Mouse (Mus musculus) embryonic stem cell, embryonic (primary cell): ENCODE data around the gene Dpp6.
"Not testable (repeated sequence)": the region's sequence is repeated elsewhere in the genome, so short reads cannot be mapped to it uniquely, and the experiment has no call there.

Experiments
- CTCF ChIA-PET, 4 experiments: fragments of 300-600 bp in 2 of 4; fragments of 350-600 bp in 2 of 4; sonication (Branson Sonifier 250); formaldehyde crosslinking; loops; one replicate each; lab custom pipeline; 2022; ENCODE audit warnings: inconsistent platforms in 2 of 4; lab: Charles Lee
- POLR2A ChIA-PET, 4 experiments: fragments of 300-600 bp in 2 of 4; fragments of 350-600 bp in 2 of 4; sonication (Branson Sonifier 250); formaldehyde crosslinking; loops; one replicate each; lab custom pipeline; 2022; ENCODE audit warnings: antibody characterized with exemption in 4 of 4, inconsistent platforms in 1 of 4; lab: Charles Lee

Dpp6 gene

DNA sequence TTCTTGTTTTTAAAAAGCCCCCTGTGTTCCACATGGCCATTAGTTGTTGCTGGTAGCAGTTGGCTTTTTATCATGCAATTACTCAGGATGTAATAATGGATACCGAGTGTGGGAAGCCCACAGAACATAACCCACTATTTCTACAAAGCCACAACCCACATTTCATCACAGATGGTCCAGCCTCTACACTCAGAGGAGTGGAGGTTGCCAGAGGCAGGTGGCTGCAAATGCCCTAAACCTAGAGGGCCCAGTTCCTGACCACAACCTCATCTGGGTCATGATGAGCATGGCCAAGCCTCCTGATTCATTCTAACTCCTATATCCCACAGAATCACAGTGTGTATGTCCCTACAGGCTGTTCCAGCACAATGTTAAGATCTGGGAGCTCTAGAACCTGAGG is 609.2 kb downstream of the Dpp6 start:
- ChIA-PET CTCF (interaction anchor here in 1 of 4 experiments (0.6 kb wide), 1 partner anchor 26 kb away, joined by 6 read pairs; no protein-coding TSS in a partner anchor), POLR2A (no interaction called here)

GRCm38 (mm10) chr5:27433584-27433983 is 616.6 kb downstream of the Dpp6 start:
- CTCF ChIA-PET: no interaction called here

GRCm38 (mm10) chr5:27453201-27453845 is 636.3 kb downstream of the Dpp6 start:
- ChIA-PET POLR2A (interaction anchor here in 3 of 4 experiments (0.6 to 3.5 kb wide), 15 partner anchors 15 to 549 kb away, joined by 3 to 39 read pairs (median 3); no protein-coding TSS in a partner anchor), CTCF (interaction anchor here in 1 of 4 experiments (0.8 kb wide), 1 partner anchor 21 kb away, joined by 5 read pairs; no protein-coding TSS in a partner anchor)

More at GRCm38 (mm10) chr5:27433584-27433983, 616.6 kb downstream of the Dpp6 start:
- POLR2A ChIA-PET: interaction anchor here in 1 of 4 experiments (0.6 kb wide), 1 partner anchor 93 kb away, joined by 3 read pairs; no protein-coding TSS in a partner anchor

DNA sequence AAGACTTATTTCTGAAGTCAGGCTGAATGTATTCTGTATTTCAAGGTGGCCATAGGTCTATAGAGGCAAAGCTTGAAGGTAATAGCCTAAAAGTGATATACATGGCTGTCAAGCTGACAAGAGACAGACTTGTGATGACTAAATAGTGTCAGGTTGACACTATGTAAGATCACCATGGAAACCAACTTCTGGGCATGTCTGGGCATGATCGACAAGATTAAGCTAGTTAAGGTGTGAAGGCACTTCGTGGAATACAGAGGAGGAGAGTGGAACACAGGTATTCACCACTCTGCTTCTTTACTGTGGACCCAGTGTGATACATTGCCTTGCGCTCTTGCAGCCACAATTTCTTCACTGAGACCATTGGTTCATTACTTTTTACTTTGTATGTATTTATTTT is 637.4 kb downstream of the Dpp6 start:
- POLR2A ChIA-PET: interaction anchor here in 3 of 4 experiments (0.6 to 3.5 kb wide), 10 partner anchors 13 to 1925 kb away, joined by 3 to 39 read pairs (median 6); no protein-coding TSS in a partner anchor

GRCm38 (mm10) chr5:27456981-27457380 is 640.0 kb downstream of the Dpp6 start:
- CTCF ChIA-PET: no interaction called here
- POLR2A ChIA-PET: interaction anchor here in 1 of 4 experiments (0.9 kb wide), 1 partner anchor 35 kb away, joined by 3 read pairs; no protein-coding TSS in a partner anchor

More for the DNA sequence above, 637.4 kb downstream of the Dpp6 start:
- CTCF ChIA-PET: no interaction called here

DNA sequence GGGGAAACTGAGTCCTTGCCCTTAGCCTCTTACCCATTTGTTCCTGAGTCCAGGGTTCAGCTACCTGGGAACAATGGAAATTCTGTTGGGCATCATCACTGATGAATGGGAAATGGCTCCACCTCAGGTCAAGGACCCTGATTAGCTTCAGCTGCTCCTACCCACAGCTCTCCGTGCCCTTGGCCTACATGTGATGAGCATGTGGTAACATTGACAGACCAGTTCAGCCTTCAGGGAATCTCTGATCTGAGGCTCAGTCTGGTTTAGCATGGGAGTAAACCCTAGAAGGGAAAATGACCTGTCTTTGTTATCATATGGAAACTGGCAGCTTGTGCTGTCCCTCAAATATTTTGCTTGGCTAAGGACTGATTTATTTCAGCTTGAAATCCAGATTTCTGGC is 640.7 kb downstream of the Dpp6 start:
- CTCF ChIA-PET: no interaction called here

GRCm38 (mm10) chr5:27474964-27475465 is 658.0 kb downstream of the Dpp6 start:
- ChIA-PET POLR2A (interaction anchor here in 2 of 4 experiments (0.6 to 0.7 kb wide), 2 partner anchors 44 to 812 kb away, joined by 3 to 4 read pairs; no protein-coding TSS in a partner anchor), CTCF (interaction anchor here in 1 of 4 experiments (0.5 kb wide), 1 partner anchor 819 kb away, joined by 3 read pairs; no protein-coding TSS in a partner anchor)

More for the DNA sequence above, 640.7 kb downstream of the Dpp6 start:
- POLR2A ChIA-PET: no interaction called here

GRCm38 (mm10) chr5:27481706-27482105 is 664.7 kb downstream of the Dpp6 start:
- ChIA-PET CTCF (no interaction called here), POLR2A (no interaction called here)

- POLR2A ChIA-PET: no interaction called here
Measured at GRCm38 (mm10) chr5:27486138-27486537, 669.1 kb downstream of the Dpp6 start.

DNA sequence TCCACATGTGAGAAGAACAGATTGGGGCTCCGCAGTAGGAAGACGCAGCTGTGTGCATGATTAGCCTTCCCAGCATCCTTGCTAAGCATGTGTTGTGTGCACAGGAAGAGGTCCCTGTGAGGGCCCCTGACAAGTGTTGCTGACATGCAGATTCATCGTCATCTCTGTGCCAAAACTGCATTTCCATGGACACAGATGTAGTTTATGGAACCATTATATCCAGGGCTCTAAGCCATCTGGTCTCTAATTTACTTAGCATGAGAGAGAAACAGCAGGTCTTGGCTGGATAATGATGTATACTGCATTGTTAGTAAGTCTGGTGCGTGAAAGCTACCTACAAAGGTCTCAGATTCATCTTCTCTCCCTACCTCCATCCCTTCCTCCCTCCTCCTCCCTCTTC is 673.9 kb downstream of the Dpp6 start:
- ChIA-PET POLR2A (no interaction called here), CTCF (interaction anchor here in 1 of 4 experiments (0.5 kb wide), 1 partner anchor 152 kb away, joined by 3 read pairs; no protein-coding TSS in a partner anchor)

More at GRCm38 (mm10) chr5:27486138-27486537, 669.1 kb downstream of the Dpp6 start:
- CTCF ChIA-PET: interaction anchor here in 1 of 4 experiments (0.6 kb wide), 1 partner anchor 1953 kb away, joined by 3 read pairs; no protein-coding TSS in a partner anchor

DNA sequence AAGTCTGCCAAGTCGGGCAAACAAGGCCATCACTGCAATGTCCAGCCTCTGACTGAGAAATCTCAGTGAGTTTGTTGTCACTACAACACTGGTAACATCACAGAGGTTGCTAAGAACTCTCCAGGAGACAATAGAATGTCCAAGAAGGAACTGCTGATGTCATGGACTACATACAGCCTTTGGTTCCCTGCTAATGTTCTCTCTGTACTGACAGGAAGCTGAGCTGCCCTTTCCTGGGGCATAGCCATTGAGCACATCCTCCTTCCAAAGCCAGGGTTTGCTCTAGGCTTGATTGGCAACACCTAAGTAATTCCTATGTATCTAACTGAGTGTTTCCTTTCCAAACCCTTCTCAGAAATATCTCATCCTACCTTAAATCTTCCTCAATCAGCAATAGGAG is 684.3 kb downstream of the Dpp6 start, which contains the start of gene Speer4b:
Gene Speer4b, minus strand, starts transcription at position 101 of the 400 bp plus-strand sequence.
- CTCF ChIA-PET, POLR2A ChIA-PET: not testable (repeated sequence)

GRCm38 (mm10) chr5:27518716-27519115 is 701.7 kb downstream of the Dpp6 start:
- ChIA-PET POLR2A (interaction anchor here in 1 of 4 experiments (1.1 kb wide), 1 partner anchor 44 kb away, joined by 3 read pairs; no protein-coding TSS in a partner anchor), CTCF (no interaction called here)

GRCm38 (mm10) chr5:27526906-27527305 is 709.9 kb downstream of the Dpp6 start:
- ChIA-PET CTCF (no interaction called here), POLR2A (no interaction called here)

DNA sequence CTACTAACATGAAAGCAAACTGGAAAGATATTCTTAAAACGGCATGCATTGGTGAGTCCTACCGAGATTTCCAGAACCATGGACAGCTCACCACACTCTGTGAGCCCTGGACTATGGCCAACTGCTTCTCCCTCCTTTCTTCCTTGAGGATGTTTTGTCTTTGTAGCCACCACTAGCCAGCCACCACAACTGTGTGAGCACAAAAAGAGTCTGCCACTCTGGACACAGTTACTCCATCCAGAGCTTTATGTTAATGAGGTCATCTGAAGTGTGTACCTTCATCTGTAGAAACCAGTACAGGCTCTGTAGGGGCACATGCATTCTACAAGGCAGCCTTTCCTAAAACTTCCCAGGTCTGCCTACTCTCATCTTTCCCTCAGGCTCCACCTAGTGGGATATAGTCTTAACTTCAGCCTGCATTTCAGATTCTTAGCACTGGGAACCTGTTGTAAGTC is 727.8 kb downstream of the Dpp6 start:
- CTCF ChIA-PET: interaction anchor here (0.6 to 1.8 kb wide), 7 partner anchors 71 to 470 kb away, joined by 3 to 21 read pairs (median 4); no protein-coding TSS in a partner anchor
- POLR2A ChIA-PET: interaction anchor here in 1 of 4 experiments (0.7 to 0.9 kb wide), 2 partner anchors 127 to 553 kb away, joined by 3 read pairs; no protein-coding TSS in a partner anchor

DNA sequence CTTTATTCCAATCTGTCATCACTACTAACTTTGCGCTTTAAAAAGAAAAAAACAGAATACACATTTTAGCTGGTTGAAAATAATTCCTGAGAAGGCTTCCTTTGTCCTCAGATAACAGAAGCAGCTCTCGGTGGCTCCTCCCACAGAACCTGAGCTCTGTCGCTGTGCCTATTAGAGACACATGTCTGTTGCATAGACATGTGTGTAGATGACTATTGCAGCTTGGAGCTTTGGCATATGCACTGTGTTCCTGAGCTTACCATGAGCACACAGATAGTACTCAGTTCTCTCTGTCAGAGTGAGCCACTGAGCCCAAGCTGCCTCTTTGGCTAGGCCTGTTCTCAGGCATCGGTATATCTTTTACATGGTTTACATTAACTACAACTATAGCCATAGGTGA is 732.3 kb downstream of the Dpp6 start:
- ChIA-PET POLR2A (no interaction called here), CTCF (interaction anchor here in 2 of 4 experiments (1.1 to 1.5 kb wide), 2 partner anchors 474 kb away, joined by 3 to 7 read pairs; no protein-coding TSS in a partner anchor)

DNA sequence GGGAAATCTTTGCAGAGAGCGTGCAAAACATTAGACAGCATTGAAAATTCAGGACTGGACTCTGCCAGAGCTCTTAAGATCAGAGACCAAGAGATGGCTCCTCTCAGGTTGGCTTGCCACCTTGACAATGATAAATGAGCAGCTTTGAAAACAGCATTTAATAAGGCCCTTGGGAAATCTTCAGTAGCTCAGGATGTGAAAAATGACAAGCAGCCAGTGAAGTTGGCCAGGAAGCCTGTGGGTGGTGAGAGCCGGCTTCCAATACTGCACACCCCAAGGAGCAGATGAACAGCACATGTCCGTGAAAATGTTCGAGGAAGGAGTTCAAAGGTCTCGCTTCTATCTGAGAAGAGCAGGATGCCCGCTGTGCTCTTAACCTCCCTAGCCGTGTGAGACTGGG is 748.7 kb downstream of the Dpp6 start:
- CTCF ChIA-PET: interaction anchor here in 3 of 4 experiments (0.5 to 1.3 kb wide), 3 partner anchors 9 to 495 kb away, joined by 4 to 10 read pairs (median 4); no protein-coding TSS in a partner anchor
- POLR2A ChIA-PET: interaction anchor here in 1 of 4 experiments (0.6 to 1.5 kb wide), 2 partner anchors 12 to 147 kb away, joined by 3 to 4 read pairs; no protein-coding TSS in a partner anchor

DNA sequence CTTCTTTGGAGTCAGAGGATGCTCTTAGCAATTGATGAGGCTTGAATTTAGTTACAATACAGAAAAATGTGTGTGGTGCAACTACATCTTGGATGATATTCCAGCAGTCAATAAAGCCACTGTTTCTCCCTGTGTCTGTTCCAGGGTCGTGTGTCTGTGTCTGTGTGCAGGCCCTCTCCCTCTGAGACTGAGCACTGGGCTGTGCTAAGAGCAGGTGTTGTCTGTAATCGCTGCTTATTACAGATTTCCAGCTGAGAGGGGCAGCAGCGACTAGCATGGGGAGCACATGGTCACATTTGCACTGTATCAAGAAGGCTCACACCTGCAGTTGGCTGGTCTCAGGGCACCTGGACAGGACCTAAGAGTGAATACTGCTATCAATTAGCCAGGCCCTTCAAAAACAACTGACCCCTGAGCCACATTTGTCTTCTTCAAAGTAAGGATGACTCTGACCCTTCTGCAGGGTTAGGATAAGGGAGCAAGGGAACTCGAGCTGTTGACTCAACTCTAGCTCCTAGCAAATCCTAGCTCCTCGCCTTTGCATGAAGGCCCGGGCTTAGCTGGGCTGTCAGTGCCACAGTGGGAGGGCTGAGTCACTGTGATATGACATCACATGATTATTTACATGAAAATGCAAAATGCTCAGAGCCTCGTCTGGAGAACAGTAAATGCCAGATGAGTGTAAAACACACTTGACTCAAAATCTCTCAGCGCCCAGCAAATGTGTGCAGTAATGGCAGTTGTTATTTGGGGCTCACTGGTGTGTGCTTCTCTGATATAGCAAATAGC is 771.2 kb downstream of the Dpp6 start:
- ChIA-PET CTCF (interaction anchor here in 1 of 4 experiments (1.6 kb wide), 1 partner anchor 513 kb away, joined by 6 read pairs; no protein-coding TSS in a partner anchor), POLR2A (no interaction called here)

DNA sequence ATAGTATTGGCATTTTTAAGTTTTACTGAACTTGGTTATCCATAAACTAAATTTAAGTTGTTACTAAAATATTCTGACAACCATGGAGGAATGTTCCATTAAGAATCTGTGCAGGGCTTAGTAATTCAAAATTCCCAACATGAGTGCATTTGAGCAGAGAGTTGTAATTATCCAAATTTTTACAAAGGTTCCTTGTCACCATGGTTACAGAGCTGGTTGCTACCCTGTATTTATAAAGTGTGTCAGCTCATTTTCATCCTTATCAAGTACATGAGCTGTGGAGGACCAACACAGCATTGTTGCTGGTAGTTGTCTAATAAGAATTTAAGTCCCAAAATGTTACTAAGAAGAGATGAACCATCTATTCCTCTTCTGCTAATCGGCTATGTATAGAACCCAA is 787.1 kb downstream of the Dpp6 start:
- CTCF ChIA-PET: interaction anchor here in 2 of 4 experiments (0.6 to 2.3 kb wide), 2 partner anchors 12 to 121 kb away, joined by 4 to 5 read pairs; no protein-coding TSS in a partner anchor
- POLR2A ChIA-PET: no interaction called here
